Mouse (Mus musculus) intestine, embryonic 15.5 days (tissue): ENCODE measurements around the gene Spock2. TPM values are rescaled to one million over a fixed set of nuclear protein-coding genes. Genes with fewer than 3 reads are reported as not detected.

Experiments used
- ATAC-seq: fragments of 200-750 bp; cut with Nextera tagmentation; 2 replicates; pipeline ENCODE4 v1.8.0; 2017; ENCODE audit warnings: moderate TSS enrichment, moderate library complexity
- H3K27ac ChIP-seq: fragments of 300-500 bp; sonication (generic); 2 replicates; pipeline ENCODE4 v1.5.1; 2015; ENCODE audit warnings: mild to moderate bottlenecking, inconsistent platforms
- H3K27me3 ChIP-seq: fragments of 300-500 bp; sonication (generic); replicated peaks from 2 replicates; pipeline ENCODE4 v1.6.1; 2015; ENCODE audit warnings: inconsistent platforms
- H3K36me3 ChIP-seq: fragments of 300-500 bp; sonication (generic); 2 replicates; pipeline ENCODE4 v1.6.1; 2015; ENCODE audit warnings: inconsistent platforms
- H3K4me1 ChIP-seq: fragments of 300-500 bp; sonication (generic); replicated peaks from 2 replicates; pipeline ENCODE4 v1.6.1; 2015; ENCODE audit warnings: inconsistent platforms
- H3K4me2 ChIP-seq: fragments of 300-500 bp; sonication (generic); replicated peaks from 2 replicates; pipeline ENCODE4 v1.6.1; 2015; ENCODE audit warnings: mild to moderate bottlenecking, inconsistent platforms
- H3K4me3 ChIP-seq: fragments of 300-500 bp; sonication (generic); replicated peaks from 2 replicates; pipeline ENCODE4 v1.5.1; 2015; ENCODE audit warnings: inconsistent platforms
- H3K9ac ChIP-seq: fragments of 300-500 bp; sonication (generic); 2 replicates; pipeline ENCODE4 v1.6.1; 2015; ENCODE audit warnings: inconsistent platforms
- H3K9me3 ChIP-seq: fragments of 300-500 bp; sonication (generic); 2 replicates; pipeline ENCODE4 v1.6.1; 2016; ENCODE audit warnings: inconsistent platforms
- WGBS: fragments of 180-500 bp; shearing (Covaris S2); methylation state at CpG from one replicate; pipeline ENCODE4 v1.1.7; 2015; 5-methylcytosine and 5-hydroxymethylcytosine counted together
- polyA plus RNA-seq: library from polyadenylated mRNA; unstranded; fragments of >200 nt; fragmentation: Nextera tagmentation; extraction: Ambion mirVana; gene quantifications from 2 replicates; pipeline ENCODE4 v1.2.1, GENCODE M21; 2015

Spock2 gene
- polyA plus RNA-seq = 3.7 and 4.2 TPM in 2 replicates

GRCm38 (mm10) chr10:60106146-60106530 lies at the start of gene Spock2:
Spock2 (plus strand) TSS chr10:60106219.
- no peaks in the 10 kb centered on the region for H3K36me3 ChIP-seq
- peaks cover 13% of the 10 kb centered on the region for H3K4me1 ChIP-seq
- H3K27me3 ChIP-seq = peaks cover 32% of the 10 kb centered on the region
- H3K27ac ChIP-seq = no peak within 1 kb of the TSS
- ATAC-seq = peak; percentile 37; the same call in 1 of the 2 replicates
- H3K4me3 ChIP-seq = peak within 1 kb of the TSS; percentile 56
- no peaks in the 10 kb centered on the region for H3K9me3 ChIP-seq
- under 1% methylated on average over 22 of the region's 22 CpGs for WGBS
- peak within 1 kb of the TSS; percentile 62 for H3K9ac ChIP-seq
- peak within 1 kb of the TSS; percentile 100 for H3K4me2 ChIP-seq

GRCm38 (mm10) chr10:60062173-60062572 lies 43.8 kb upstream of the Spock2 start:
- ATAC-seq = no peak; the same call in 1 of the 2 replicates
- H3K27ac ChIP-seq = no peak overlapping the region
- WGBS = 81% methylated on average over 5 of the region's 5 CpGs

GRCm38 (mm10) chr10:60062931-60063330 lies 43.1 kb upstream of the Spock2 start:
- 0 out of 2 replicates have a peak, but pooled peaks cover 3% of the 10 kb centered on the region for H3K4me1 ChIP-seq
- peaks cover 4% of the 10 kb centered on the region; the same call in 1 of the 2 replicates for H3K36me3 ChIP-seq
- no peak overlapping the region for H3K4me3 ChIP-seq
- no peak overlapping the region for H3K4me2 ChIP-seq
- no peak overlapping the region for H3K9ac ChIP-seq
- no peaks in the 10 kb centered on the region for H3K27me3 ChIP-seq
- 37% methylated on average over 5 of the region's 5 CpGs for WGBS
- no peaks in the 10 kb centered on the region for H3K9me3 ChIP-seq
- no peak overlapping the region for H3K27ac ChIP-seq
- no peak for ATAC-seq

More at GRCm38 (mm10) chr10:60062173-60062572, 43.8 kb upstream of the Spock2 start:
- Histone ChIP-seq H3K9me3 (no peaks in the 10 kb centered on the region), H3K27me3 (no peaks in the 10 kb centered on the region), H3K9ac (no peak overlapping the region), H3K4me2 (no peak overlapping the region), H3K4me1 (0 out of 2 replicates have a peak, but pooled peaks cover 3% of the 10 kb centered on the region), H3K36me3 (peaks cover 4% of the 10 kb centered on the region; the same call in 1 of the 2 replicates), H3K4me3 (no peak overlapping the region)

- 67% methylated on average over 3 of the region's 3 CpGs for WGBS
- Histone ChIP-seq H3K36me3 (peaks cover 4% of the 10 kb centered on the region; the same call in 1 of the 2 replicates), H3K27me3 (no peaks in the 10 kb centered on the region), H3K4me1 (0 out of 2 replicates have a peak, but pooled peaks cover 3% of the 10 kb centered on the region), H3K27ac (no peak overlapping the region), H3K4me3 (no peak overlapping the region), H3K9ac (no peak overlapping the region), H3K9me3 (no peaks in the 10 kb centered on the region), H3K4me2 (no peak overlapping the region)
- no peak for ATAC-seq
Measured at GRCm38 (mm10) chr10:60066524-60066923, 39.5 kb upstream of the Spock2 start.

- Histone ChIP-seq H3K27ac (no peak overlapping the region), H3K36me3 (no peaks in the 10 kb centered on the region), H3K9ac (no peak overlapping the region), H3K4me2 (no peak overlapping the region), H3K9me3 (no peaks in the 10 kb centered on the region), H3K4me1 (peaks cover 9% of the 10 kb centered on the region; the same call in 1 of the 2 replicates), H3K4me3 (no peak overlapping the region), H3K27me3 (no peaks in the 10 kb centered on the region)
- ATAC-seq = no peak
- WGBS = 70% methylated on average over 1 of the region's 1 CpGs
Measured at GRCm38 (mm10) chr10:60075159-60075558, 30.9 kb upstream of the Spock2 start.

- 93% methylated on average over 7 of the region's 7 CpGs for WGBS
- Histone ChIP-seq H3K4me2 (no peak overlapping the region), H3K9ac (no peak overlapping the region), H3K36me3 (no peaks in the 10 kb centered on the region), H3K27me3 (no peaks in the 10 kb centered on the region), H3K4me3 (no peak overlapping the region), H3K9me3 (no peaks in the 10 kb centered on the region), H3K27ac (no peak overlapping the region), H3K4me1 (peaks cover 29% of the 10 kb centered on the region)
- no peak for ATAC-seq
Measured at GRCm38 (mm10) chr10:60077226-60077625, 28.8 kb upstream of the Spock2 start.

- H3K4me3 ChIP-seq = no peak overlapping the region
- H3K27me3 ChIP-seq = no peaks in the 10 kb centered on the region
- H3K9me3 ChIP-seq = no peaks in the 10 kb centered on the region
- H3K4me1 ChIP-seq = peaks cover 29% of the 10 kb centered on the region
- 0 out of 2 replicates have a peak overlapping the region, but pooled peaks have one; percentile 1 for H3K4me2 ChIP-seq
- WGBS = 46% methylated on average over 18 of the region's 18 CpGs
- no peak overlapping the region for H3K27ac ChIP-seq
- H3K36me3 ChIP-seq = no peaks in the 10 kb centered on the region
- no peak for ATAC-seq
- no peak overlapping the region for H3K9ac ChIP-seq
Measured at GRCm38 (mm10) chr10:60077736-60078560, 28.1 kb upstream of the Spock2 start.

- 52% methylated on average over 5 of the region's 5 CpGs for WGBS
- ATAC-seq = peak; percentile 9; the same call in 1 of the 2 replicates
- Histone ChIP-seq H3K27ac (no peak overlapping the region), H3K4me2 (no peak overlapping the region), H3K36me3 (no peaks in the 10 kb centered on the region), H3K27me3 (no peaks in the 10 kb centered on the region), H3K9me3 (no peaks in the 10 kb centered on the region), H3K4me3 (no peak overlapping the region), H3K4me1 (peaks cover 29% of the 10 kb centered on the region), H3K9ac (no peak overlapping the region)
Measured at GRCm38 (mm10) chr10:60078561-60078917, 27.5 kb upstream of the Spock2 start.

- no peak overlapping the region for H3K27ac ChIP-seq
- 87% methylated on average over 3 of the region's 3 CpGs for WGBS
- H3K4me2 ChIP-seq = no peak overlapping the region
- no peak for ATAC-seq
- H3K4me1 ChIP-seq = peaks cover 29% of the 10 kb centered on the region
- H3K36me3 ChIP-seq = no peaks in the 10 kb centered on the region
- no peaks in the 10 kb centered on the region for H3K9me3 ChIP-seq
- H3K9ac ChIP-seq = no peak overlapping the region
- no peak overlapping the region for H3K4me3 ChIP-seq
- H3K27me3 ChIP-seq = no peaks in the 10 kb centered on the region
Measured at GRCm38 (mm10) chr10:60080171-60080570, 25.8 kb upstream of the Spock2 start.

GRCm38 (mm10) chr10:60080601-60080981 lies 25.4 kb upstream of the Spock2 start:
- H3K4me3 ChIP-seq = no peak overlapping the region
- 0 out of 2 replicates have a peak, but pooled peaks have one; percentile 3 for ATAC-seq
- H3K27me3 ChIP-seq = no peaks in the 10 kb centered on the region
- whole genome bisulfite sequencing = 29% methylated on average over 5 of the region's 5 CpGs
- no peak overlapping the region for H3K9ac ChIP-seq
- no peaks in the 10 kb centered on the region for H3K36me3 ChIP-seq
- H3K27ac ChIP-seq = peak overlapping the region; percentile 66
- no peaks in the 10 kb centered on the region for H3K9me3 ChIP-seq
- H3K4me2 ChIP-seq = no peak overlapping the region
- H3K4me1 ChIP-seq = peaks cover 29% of the 10 kb centered on the region

- Histone ChIP-seq H3K9ac (no peak overlapping the region), H3K4me3 (no peak overlapping the region), H3K9me3 (no peaks in the 10 kb centered on the region), H3K27ac (peak overlapping the region; percentile 66), H3K4me2 (0 out of 2 replicates have a peak overlapping the region, but pooled peaks have one; percentile 26), H3K36me3 (no peaks in the 10 kb centered on the region), H3K27me3 (no peaks in the 10 kb centered on the region), H3K4me1 (peaks cover 29% of the 10 kb centered on the region)
- ATAC-seq = peak; percentile 81
- 43% methylated on average over 21 of the region's 21 CpGs for WGBS
Measured at GRCm38 (mm10) chr10:60080982-60081825, 24.8 kb upstream of the Spock2 start.

- H3K36me3 ChIP-seq = no peaks in the 10 kb centered on the region
- peak; percentile 66 for ATAC-seq
- 0 out of 2 replicates have a peak overlapping the region, but pooled peaks have one; percentile 26 for H3K4me2 ChIP-seq
- no peaks in the 10 kb centered on the region for H3K9me3 ChIP-seq
- peaks cover 29% of the 10 kb centered on the region for H3K4me1 ChIP-seq
- 40% methylated on average over 5 of the region's 5 CpGs for WGBS
- H3K9ac ChIP-seq = no peak overlapping the region
- H3K27me3 ChIP-seq = no peaks in the 10 kb centered on the region
- H3K27ac ChIP-seq = peak overlapping the region; percentile 66
- H3K4me3 ChIP-seq = no peak overlapping the region
Measured at GRCm38 (mm10) chr10:60081905-60082304, 24.1 kb upstream of the Spock2 start.
